Mouse (Mus musculus) liver, embryonic 14.5 days (tissue): Measurements from ENCODE around the gene Cd72. TPM values are rescaled to one million over a fixed set of nuclear protein-coding genes. Genes with fewer than 3 reads are reported as not detected.

ENCODE experiments used
- ATAC-seq: fragments of 200-750 bp; cut with Nextera tagmentation; 2 replicates; pipeline ENCODE4 v1.8.0; 2017; ENCODE audit warnings: moderate number of reproducible peaks, mild to moderate bottlenecking, moderate library complexity; ENCODE audit not compliant: insufficient read depth
- DNase-seq, 3 experiments: peaks; one replicate each; pipeline ENCODE4 v3.0.0-alpha.2; 2012 to 2013; ENCODE audit warnings: low read depth in 3 of 3, low spot score in 3 of 3
- H3K27ac ChIP-seq: fragments of 300-500 bp; sonication (generic); 2 replicates; pipeline ENCODE4 v1.5.1; 2014; ENCODE audit warnings: moderate library complexity, mild to moderate bottlenecking, control low read depth, inconsistent platforms
- H3K27me3 ChIP-seq: fragments of 300-500 bp; sonication (generic); 2 replicates; pipeline ENCODE4 v1.6.1; 2014; ENCODE audit warnings: mild to moderate bottlenecking, low read length, moderate library complexity; ENCODE audit not compliant: control insufficient read depth, insufficient read depth
- H3K36me3 ChIP-seq: fragments of 300-500 bp; sonication (generic); replicated peaks from 2 replicates; pipeline ENCODE4 v1.6.1; 2014; ENCODE audit warnings: low read depth; ENCODE audit not compliant: control insufficient read depth, insufficient read depth
- H3K4me1 ChIP-seq, 2 experiments: fragments of 200-500 bp in 1 of 2; fragments of 300-500 bp in 1 of 2; sonication (generic) in 1 of 2; replicated peaks; 2 replicates each; pipeline ENCODE4 v1.6.1; 2012 to 2014; ENCODE audit warnings: antibody characterized with exemption in 1 of 2, inconsistent platforms in 1 of 2, low read length in 1 of 2; ENCODE audit not compliant: control insufficient read depth in 2 of 2, insufficient read depth in 2 of 2
- H3K4me2 ChIP-seq: fragments of 300-500 bp; sonication (generic); 2 replicates; pipeline ENCODE4 v1.6.1; 2014; ENCODE audit warnings: low read depth, mild to moderate bottlenecking, control low read depth, moderate library complexity
- H3K4me3 ChIP-seq, 2 experiments: fragments of 200-500 bp in 1 of 2; fragments of 300-500 bp in 1 of 2; sonication (generic) in 1 of 2; 2 replicates each; pipeline ENCODE4 v1.5.1; 2012 to 2014; ENCODE audit warnings: low read depth in 2 of 2, low read length in 2 of 2, mild to moderate bottlenecking in 2 of 2, control low read depth in 1 of 2, inconsistent platforms in 1 of 2, moderate library complexity in 1 of 2; ENCODE audit not compliant: insufficient read depth in 1 of 2
- H3K9ac ChIP-seq: fragments of 300-500 bp; sonication (generic); replicated peaks from 2 replicates; pipeline ENCODE4 v1.6.1; 2014; ENCODE audit warnings: mild to moderate bottlenecking, control low read depth, moderate library complexity
- H3K9me3 ChIP-seq: fragments of 300-500 bp; sonication (generic); 2 replicates; pipeline ENCODE4 v1.6.1; 2016; ENCODE audit warnings: low read length, mixed read lengths; ENCODE audit not compliant: control insufficient read depth
- CTCF ChIP-seq: IDR thresholded peaks from 2 replicates; pipeline ENCODE4 v1.5.1; 2016; ENCODE audit warnings: antibody characterized with exemption, low read depth, control low read depth
- EP300 ChIP-seq: IDR thresholded peaks from 2 replicates; pipeline ENCODE4 v1.6.1; 2016; ENCODE audit warnings: antibody characterized with exemption, low read depth
- WGBS: fragments of 180-500 bp; shearing (Covaris S2); extraction: QIAGEN DNeasy Blood & Tissue Kit; methylation state at CpG from one replicate; pipeline ENCODE4 v1.1.7; 2014; ENCODE audit not compliant: insufficient replicate concordance; 5-methylcytosine and 5-hydroxymethylcytosine counted together
- polyA plus RNA-seq, 2 experiments: library from polyadenylated mRNA; depleted of rRNA in 1 of 2; stranded (reverse) in 1 of 2; unstranded in 1 of 2; fragments of >200 nt; fragmentation: Nextera tagmentation in 1 of 2; extraction: Ambion mirVana in 1 of 2; gene quantifications; 2 replicates each; pipeline versions ENCODE4 v1.2.1 to v1.2.3; 2012 to 2014

Cd72 gene
- polyA plus RNA-seq, 2 experiments = 0.31 to 0.74 TPM

- WGBS = 16% methylated on average over 31 of the region's 31 CpGs
- H3K4me3 ChIP-seq = no peak overlapping the region
- H3K27me3 ChIP-seq = peaks cover 40% of the 10 kb centered on the region
- H3K36me3 ChIP-seq = no peaks in the 10 kb centered on the region
- peak overlapping the region; percentile 41 for H3K4me2 ChIP-seq
- H3K4me1 ChIP-seq = no peaks in the 10 kb centered on the region
- no peak overlapping the region for H3K27ac ChIP-seq
- TF ChIP-seq CTCF (no peak), EP300 (no peak)
- ATAC-seq = no peak
- no peak overlapping the region for H3K9ac ChIP-seq
- no peaks in the 10 kb centered on the region for H3K9me3 ChIP-seq
- DNase-seq = no peak
Observed at GRCm38 (mm10) chr4:43425648-43426380, 28.6 kb downstream of the Cd72 start.

DNA sequence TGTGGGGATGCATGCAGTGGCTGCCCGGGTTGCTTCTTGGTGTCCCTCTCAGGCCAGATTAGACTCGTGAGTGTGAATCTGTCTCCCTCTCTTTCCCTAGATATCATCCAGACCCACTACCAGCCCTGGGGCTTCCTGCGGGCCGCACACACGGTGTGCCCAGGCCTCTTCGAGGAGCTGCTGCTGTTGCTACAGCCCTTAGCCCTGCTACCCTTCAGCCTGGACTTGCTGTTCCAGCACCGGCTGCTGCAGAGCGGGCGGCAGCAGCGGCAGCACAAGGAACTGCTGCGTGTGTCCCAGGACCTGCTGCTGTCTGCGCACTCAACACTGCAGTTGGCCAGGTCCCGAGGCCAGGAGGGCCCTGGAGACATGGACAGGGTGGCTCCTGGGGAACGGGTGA is 29.2 kb downstream of the Cd72 start:
- no peak overlapping the region for H3K4me3 ChIP-seq
- 26% methylated on average over 14 of the region's 14 CpGs for WGBS
- peaks cover 0 to under 1% of the 10 kb centered on the region in 2 experiments; a peak in 2 of 4 replicates for H3K4me1 ChIP-seq
- no peaks in the 10 kb centered on the region for H3K9me3 ChIP-seq
- H3K36me3 ChIP-seq = no peaks in the 10 kb centered on the region
- peak overlapping the region; percentile 41 for H3K4me2 ChIP-seq
- peaks cover 40% of the 10 kb centered on the region for H3K27me3 ChIP-seq
- H3K27ac ChIP-seq = no peak overlapping the region
- DNase-seq (no peak), ATAC-seq (no peak)
- H3K9ac ChIP-seq = no peak overlapping the region
- TF ChIP-seq CTCF (no peak), EP300 (no peak)

GRCm38 (mm10) chr4:43424072-43424471 is 30.4 kb downstream of the Cd72 start:
- Histone ChIP-seq H3K9me3 (no peaks in the 10 kb centered on the region), H3K4me3 (no peak overlapping the region), H3K36me3 (no peaks in the 10 kb centered on the region), H3K4me2 (no peak overlapping the region), H3K27ac (no peak overlapping the region), H3K27me3 (peaks cover 40% of the 10 kb centered on the region), H3K4me1 (peaks cover 0 to 2% of the 10 kb centered on the region in 2 experiments; a peak in 2 of 4 replicates), H3K9ac (no peak overlapping the region)
- WGBS = 68% methylated on average over 9 of the region's 9 CpGs
- no peak for DNase-seq
- no peak for ATAC-seq
- TF ChIP-seq EP300 (no peak), CTCF (no peak)

- WGBS = 70% methylated on average over 20 of the region's 20 CpGs
- H3K27me3 ChIP-seq = peaks cover 33% of the 10 kb centered on the region
- H3K4me3 ChIP-seq = no peak overlapping the region
Observed at GRCm38 (mm10) chr4:43423267-43423934, 31.0 kb downstream of the Cd72 start.

DNA sequence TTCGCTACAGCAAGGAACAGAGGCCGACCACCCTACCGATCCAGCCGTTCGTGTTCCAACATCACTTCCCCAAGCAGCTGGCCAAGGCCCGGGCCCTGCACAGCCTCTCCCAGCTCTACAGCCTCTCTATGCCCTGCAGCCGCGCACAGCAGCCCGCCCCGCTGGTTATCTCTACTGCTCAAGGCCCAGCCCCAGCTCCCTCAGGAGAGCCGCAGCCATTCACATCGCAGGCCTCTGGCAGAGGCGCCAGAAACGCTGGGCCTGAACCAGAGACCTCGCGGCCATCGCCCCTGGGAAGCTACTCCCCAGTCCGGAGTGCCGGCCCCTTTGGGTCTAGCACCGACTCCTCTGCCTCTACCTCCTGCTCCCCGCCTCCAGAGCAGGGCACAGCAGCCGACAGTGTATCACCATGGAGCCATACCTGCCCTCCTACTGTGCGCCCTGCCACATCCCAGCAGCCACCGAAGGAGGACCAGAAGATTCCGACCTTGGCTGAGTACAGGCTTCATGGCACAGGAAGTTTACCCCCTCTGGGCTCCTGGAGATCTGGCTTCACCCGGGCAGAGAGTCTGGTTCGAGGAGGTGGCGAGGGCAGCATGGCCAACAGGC is 32.7 kb downstream of the Cd72 start:
- WGBS = 56% methylated on average over 28 of the region's 28 CpGs
- no peak overlapping the region for H3K9ac ChIP-seq
- H3K4me1 ChIP-seq = peaks cover 0 to 10% of the 10 kb centered on the region in 2 experiments; a peak in 2 of 4 replicates
- H3K4me2 ChIP-seq = no peak overlapping the region
- TF ChIP-seq CTCF = no peak
- no peak for TF ChIP-seq EP300
- H3K9me3 ChIP-seq = no peaks in the 10 kb centered on the region
- no peak overlapping the region for H3K27ac ChIP-seq
- peaks cover 17% of the 10 kb centered on the region for H3K27me3 ChIP-seq
- DNase-seq (no peak), ATAC-seq (0 out of 2 replicates have a peak, but pooled peaks have one; percentile 47)
- H3K4me3 ChIP-seq = no peak overlapping the region
- no peaks in the 10 kb centered on the region for H3K36me3 ChIP-seq

More at GRCm38 (mm10) chr4:43423267-43423934, 31.0 kb downstream of the Cd72 start:
- H3K4me2 ChIP-seq = no peak overlapping the region
- no peak for ATAC-seq
- DNase-seq = no peak
- H3K4me1 ChIP-seq = peaks cover 0 to 2% of the 10 kb centered on the region in 2 experiments; a peak in 2 of 4 replicates
- H3K9ac ChIP-seq = no peak overlapping the region
- H3K27ac ChIP-seq = no peak overlapping the region
- H3K9me3 ChIP-seq = no peaks in the 10 kb centered on the region
- H3K36me3 ChIP-seq = no peaks in the 10 kb centered on the region
- TF ChIP-seq CTCF = no peak
- TF ChIP-seq EP300 = no peak
